Mouse (Mus musculus) lung, adult 2 months (tissue): ENCODE results near the gene 2210408I21Rik. TPM values are rescaled to one million over a fixed set of nuclear protein-coding genes. Genes with fewer than 3 reads are reported as not detected.

Source experiments
- DNase-seq: peaks from one replicate; pipeline ENCODE4 v3.0.0; 2022
- H3K4me1 ChIP-seq: fragments of 200-500 bp; 2 replicates; pipeline ENCODE4 v1.6.1; 2011; ENCODE audit warnings: low read length; ENCODE audit not compliant: control insufficient read depth, insufficient read depth
- H3K4me3 ChIP-seq: fragments of 200-500 bp; replicated peaks from 2 replicates; pipeline ENCODE3; 2011; ENCODE audit warnings: low read depth, mild to moderate bottlenecking, control low read depth, low read length; ENCODE audit errors: extremely low read depth
- CTCF ChIP-seq: fragments of 200-500 bp; IDR thresholded peaks from 2 replicates; pipeline ENCODE4 v1.5.1; 2011; ENCODE audit warnings: mild to moderate bottlenecking, low read length, control low read depth; ENCODE audit not compliant: insufficient read depth
- POLR2A ChIP-seq: fragments of 200-500 bp; IDR thresholded peaks from 2 replicates; pipeline ENCODE4 v1.6.1; 2011; ENCODE audit warnings: low read depth, mild to moderate bottlenecking, control low read depth, low read length, borderline replicate concordance; ENCODE audit errors: extremely low read depth
- WGBS: fragments of 180-500 bp; shearing (Covaris S2); methylation state at CpG from one replicate; pipeline ENCODE4 v1.1.7; 2018; 5-methylcytosine and 5-hydroxymethylcytosine counted together
- polyA plus RNA-seq: library from polyadenylated mRNA; depleted of rRNA; stranded (reverse); fragments of >200 nt; gene quantifications from 2 replicates; pipeline ENCODE4 v1.2.3, GENCODE M21; 2012

The 2210408I21Rik gene
- polyA plus RNA-seq, 1 experiment, result 0.85 TPM

DNA sequence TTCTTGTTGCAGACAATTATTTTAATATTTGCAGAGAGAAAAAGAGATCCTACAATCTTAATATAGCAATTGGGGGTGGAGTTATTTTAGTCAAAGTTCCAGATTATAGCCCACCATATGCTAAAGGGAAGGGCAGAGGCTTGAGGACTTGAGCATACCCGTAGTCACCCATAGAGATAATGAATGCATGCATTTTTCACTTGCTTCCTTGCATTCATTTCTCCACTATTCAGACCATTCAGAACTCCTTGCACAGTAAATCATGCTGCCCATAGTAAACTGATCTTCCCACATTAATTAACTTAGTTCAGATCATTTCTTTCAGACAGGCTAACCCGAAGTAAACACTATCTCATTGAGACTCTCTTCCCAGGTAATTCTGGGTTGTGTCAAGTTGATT, 277.5 kb downstream of the 2210408I21Rik start:
- no peak overlapping the region for H3K4me3 ChIP-seq
- H3K4me1 ChIP-seq, result no peaks in the 10 kb centered on the region
- no peak for TF ChIP-seq POLR2A
- TF ChIP-seq CTCF, result no peak
- WGBS, result 79% methylated on average over 2 of the region's 2 CpGs
- no peak for DNase-seq

- WGBS, result 81% methylated on average over 5 of the region's 5 CpGs
- H3K4me3 ChIP-seq, result no peak overlapping the region
Observed at GRCm38 (mm10) chr13:77450007-77450567, 314.7 kb downstream of the 2210408I21Rik start.

DNA sequence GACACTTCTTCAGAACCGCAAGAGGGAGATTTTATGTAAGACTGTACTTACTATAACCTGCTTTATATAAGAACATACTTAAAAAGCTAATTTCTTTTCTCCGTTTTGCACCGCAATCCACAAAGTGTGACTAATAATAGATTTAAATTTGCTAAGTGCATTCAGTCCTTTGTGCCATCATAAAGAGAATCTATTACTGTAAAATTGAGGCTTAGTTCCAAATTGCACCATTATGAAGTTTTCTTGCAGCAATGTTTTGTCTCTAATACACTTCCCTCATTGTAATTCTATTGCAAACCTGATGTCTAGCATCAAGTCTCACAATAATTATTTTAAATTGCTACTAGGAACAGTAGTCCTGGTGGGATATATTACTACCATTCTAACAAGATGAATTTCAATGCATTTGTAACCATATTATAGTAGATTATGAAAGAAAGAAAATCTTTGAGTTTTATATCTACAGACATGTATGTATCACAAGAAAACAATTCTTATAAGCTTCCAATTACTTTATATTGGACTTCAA, 334.8 kb downstream of the 2210408I21Rik start:
- H3K4me1 ChIP-seq, result no peaks in the 10 kb centered on the region
- TF ChIP-seq POLR2A (no peak), CTCF (no peak)
- DNase-seq, result no peak
- 94% methylated on average over 3 of the region's 3 CpGs for WGBS
- no peak overlapping the region for H3K4me3 ChIP-seq

More at GRCm38 (mm10) chr13:77450007-77450567, 314.7 kb downstream of the 2210408I21Rik start:
- no peak for TF ChIP-seq POLR2A
- TF ChIP-seq CTCF, result no peak
- no peak for DNase-seq
- H3K4me1 ChIP-seq, result no peaks in the 10 kb centered on the region

GRCm38 (mm10) chr13:77476420-77476819, 341.1 kb downstream of the 2210408I21Rik start:
- WGBS, result 85% methylated on average over 4 of the region's 4 CpGs
- TF ChIP-seq CTCF, result no peak
- TF ChIP-seq POLR2A, result no peak
- no peak for DNase-seq
- no peaks in the 10 kb centered on the region for H3K4me1 ChIP-seq
- H3K4me3 ChIP-seq, result no peak overlapping the region

DNA sequence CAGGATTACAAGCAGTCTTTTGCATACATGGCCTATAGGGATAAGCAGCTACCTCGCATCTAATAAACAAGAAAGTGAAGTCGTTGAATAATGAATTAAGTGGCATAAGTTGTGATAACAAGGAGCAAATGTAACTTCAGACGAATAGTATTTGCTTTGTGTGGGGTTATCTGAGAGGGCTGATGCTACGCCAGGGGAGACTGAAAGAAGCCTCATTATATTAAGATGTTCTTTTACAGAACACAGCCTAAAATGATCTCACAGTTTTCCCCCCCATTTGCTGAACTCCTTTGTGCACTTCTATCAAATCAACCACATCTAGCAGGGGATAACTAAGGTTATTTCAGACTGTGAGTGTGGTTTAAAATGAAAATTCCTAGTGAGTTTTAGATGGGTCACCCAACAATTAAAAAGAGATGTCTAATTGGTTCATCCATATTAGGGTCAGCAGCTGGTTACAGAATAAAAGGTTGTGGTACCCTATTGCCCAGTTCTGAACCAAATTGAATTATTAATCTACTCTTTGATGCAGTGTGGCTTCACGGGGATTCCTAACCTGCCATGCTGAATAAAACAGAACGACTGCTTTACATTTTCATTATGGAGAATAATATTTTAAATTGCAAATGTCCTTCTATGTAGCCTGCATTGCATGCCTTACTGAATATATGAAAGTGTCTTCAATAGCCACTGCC, 343.2 kb downstream of the 2210408I21Rik start:
- WGBS, result 58% methylated on average over 6 of the region's 6 CpGs

DNA sequence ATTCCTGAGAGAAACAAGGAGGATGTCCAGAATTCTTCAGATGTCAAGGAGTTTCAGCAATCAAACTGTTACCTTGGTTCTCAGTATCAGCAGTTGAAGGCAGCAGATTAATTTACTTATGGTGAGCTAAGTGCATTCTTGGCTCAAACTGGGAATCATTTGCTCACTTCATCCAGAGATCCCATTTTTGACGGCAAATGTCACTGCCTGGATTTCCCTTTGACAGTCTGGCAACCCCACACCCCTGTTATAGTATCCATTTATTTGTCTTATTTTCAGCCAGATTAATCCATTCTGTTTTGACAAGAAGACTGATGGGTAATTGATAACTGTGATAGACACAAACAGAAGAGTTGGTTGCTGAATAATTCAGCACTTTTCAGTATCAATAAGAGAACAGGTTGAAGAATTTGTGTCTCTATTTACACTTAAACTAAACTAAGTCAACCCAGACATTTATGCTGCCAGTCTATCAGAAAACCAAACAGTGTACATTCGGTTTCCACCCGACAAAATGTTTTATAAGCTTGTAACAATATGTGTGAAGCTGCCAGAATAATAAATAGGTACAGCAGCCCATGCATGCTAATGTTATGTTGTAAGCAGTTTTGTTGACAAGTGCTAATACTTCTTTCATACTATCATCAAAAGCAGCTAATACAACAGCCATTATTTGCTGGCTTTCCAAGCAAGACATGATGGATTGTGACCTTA, 354.8 kb downstream of the 2210408I21Rik start:
- Histone ChIP-seq H3K4me3 (no peak overlapping the region), H3K4me1 (no peaks in the 10 kb centered on the region)
- 38% methylated on average over 3 of the region's 3 CpGs for WGBS
- no peak for DNase-seq
- TF ChIP-seq CTCF (no peak), POLR2A (no peak)

More for the DNA sequence above, 343.2 kb downstream of the 2210408I21Rik start:
- no peak for TF ChIP-seq POLR2A
- no peak for TF ChIP-seq CTCF
- Histone ChIP-seq H3K4me3 (no peak overlapping the region), H3K4me1 (no peaks in the 10 kb centered on the region)
- no peak for DNase-seq

DNA sequence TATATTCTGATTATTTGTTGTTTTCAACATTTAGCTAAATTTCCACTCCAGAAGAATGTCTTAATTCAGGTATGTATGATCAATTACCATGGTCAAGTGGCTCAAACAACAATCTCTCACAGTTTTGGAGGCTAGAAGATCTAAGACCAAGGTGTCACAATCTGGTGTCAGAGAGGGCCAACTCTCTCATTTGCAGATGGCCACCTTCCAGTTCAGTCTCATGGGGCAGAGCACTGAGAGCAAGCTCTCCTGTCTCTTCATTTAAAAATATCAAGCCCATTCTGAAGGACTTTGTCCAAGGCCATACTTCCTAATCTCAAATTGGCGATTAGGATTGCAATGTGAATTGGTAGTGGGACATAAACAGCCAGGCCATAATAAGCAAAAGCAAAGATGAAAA, 378.7 kb downstream of the 2210408I21Rik start:
- Histone ChIP-seq H3K4me1 (no peaks in the 10 kb centered on the region), H3K4me3 (no peak overlapping the region)
- 68% methylated on average over 1 of the region's 1 CpGs for whole genome bisulfite sequencing
- TF ChIP-seq CTCF, result no peak
- TF ChIP-seq POLR2A, result no peak
- DNase-seq, result no peak

GRCm38 (mm10) chr13:77528960-77529699, 393.8 kb downstream of the 2210408I21Rik start:
- no peak for TF ChIP-seq CTCF
- TF ChIP-seq POLR2A, result no peak
- 68% methylated on average over 8 of the region's 8 CpGs for WGBS
- DNase-seq, result no peak

DNA sequence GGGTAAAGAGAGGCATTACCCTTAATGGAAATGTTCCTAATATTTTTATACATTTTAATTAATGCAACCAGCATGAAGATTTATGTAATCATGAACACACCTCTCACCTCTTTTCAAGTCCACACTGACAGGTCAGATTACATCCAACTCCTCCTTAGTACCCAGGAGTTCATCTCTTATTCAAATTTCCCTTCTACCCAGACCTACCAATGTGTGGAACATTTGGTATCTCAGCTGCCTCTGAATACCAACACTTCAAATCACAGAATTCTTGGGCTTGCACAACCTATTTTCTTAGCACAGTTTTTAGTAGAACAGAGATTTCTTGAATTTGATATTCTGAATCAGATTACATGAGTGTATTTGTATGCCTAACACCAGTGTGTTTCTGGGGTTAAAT, 394.4 kb downstream of the 2210408I21Rik start:
- no peak overlapping the region for H3K4me3 ChIP-seq
- no peaks in the 10 kb centered on the region for H3K4me1 ChIP-seq
- DNase-seq, result no peak
- TF ChIP-seq POLR2A, result no peak
- no peak for TF ChIP-seq CTCF

More at GRCm38 (mm10) chr13:77528960-77529699, 393.8 kb downstream of the 2210408I21Rik start:
- H3K4me3 ChIP-seq, result no peak overlapping the region
- H3K4me1 ChIP-seq, result no peaks in the 10 kb centered on the region

GRCm38 (mm10) chr13:77537466-77537865, 402.1 kb downstream of the 2210408I21Rik start:
- WGBS, result 83% methylated on average over 4 of the region's 4 CpGs
- TF ChIP-seq CTCF, result no peak
- TF ChIP-seq POLR2A, result no peak
- no peak overlapping the region for H3K4me3 ChIP-seq
- no peak for DNase-seq
- H3K4me1 ChIP-seq, result no peaks in the 10 kb centered on the region
